ENCODE assay signal across 8 mouse cellular contexts in the genomic region with DNA sequence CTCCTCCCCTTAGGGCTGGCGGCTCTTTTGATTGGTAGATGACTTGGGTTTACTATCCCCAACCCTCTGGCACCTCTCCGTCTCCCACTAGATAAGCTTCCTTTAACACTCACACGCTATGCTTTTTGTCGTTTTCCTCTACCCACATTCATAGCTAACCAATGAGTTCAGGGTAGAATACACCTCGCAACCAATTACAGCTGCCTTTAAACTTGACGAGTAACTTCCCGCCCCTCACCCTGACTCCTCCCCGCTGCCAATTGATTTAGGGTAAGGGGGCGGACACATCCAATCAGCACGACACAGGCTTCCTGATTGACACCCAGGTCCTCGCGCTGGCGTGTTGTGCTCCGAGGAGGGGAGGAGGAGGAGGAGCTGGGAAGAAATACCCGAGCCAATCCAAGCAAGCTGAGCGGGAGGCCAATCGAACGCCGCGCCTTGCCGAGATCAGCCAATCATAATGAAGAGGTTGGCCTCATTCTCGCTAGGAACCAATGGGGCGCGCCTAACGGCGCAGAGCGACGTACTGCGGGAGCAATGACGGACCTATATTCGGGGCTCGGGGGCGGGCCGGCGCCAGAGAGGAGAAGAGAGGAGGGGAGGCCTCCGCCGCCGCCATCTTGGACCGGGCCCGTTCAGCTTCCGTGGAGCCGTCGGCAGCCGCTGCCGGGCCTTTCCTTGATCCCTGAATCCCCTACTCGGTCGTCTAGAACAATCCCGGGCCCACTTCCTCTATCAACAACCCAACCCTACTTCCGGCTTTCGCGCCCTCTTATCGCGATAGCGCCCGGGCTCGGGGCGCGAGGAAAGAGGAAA. TPM values are rescaled to one million over a fixed set of nuclear protein-coding genes. Genes with fewer than 3 reads are reported as not detected.
DNase-seq lines count a peak whose midpoint lies in the region; ATAC-seq lines count a peak whose summit lies in the region.

A gene (plus strand): TSS at position 597 of the 816 bp plus-strand sequence.

- no peaks in the 10 kb centered on the region for H3K27me3 ChIP-seq in intestine, embryonic 14.5 days (replicated peaks; ENCODE audit: control insufficient read depth, insufficient read depth, low read length)

- H3K36me3 ChIP-seq in intestine, embryonic 14.5 days (ENCODE audit: control insufficient read depth, insufficient read depth, low read length): peaks cover 27% of the 10 kb centered on the region

- H3K4me1 ChIP-seq in intestine, embryonic 14.5 days (replicated peaks; ENCODE audit: control insufficient read depth, insufficient read depth, low read length): peaks cover 29% of the 10 kb centered on the region

- WGBS in intestine, embryonic 14.5 days: under 1% methylated on average over 50 of the region's 58 CpGs

- peak within 1 kb of the TSS; percentile 97 for H3K9ac ChIP-seq in intestine, embryonic 14.5 days (ENCODE audit: low read length)

- DNase-seq in adrenal gland, adult 18-20 months (ENCODE audit: low spot score in 2 of 2): peak; percentile 90 to 92
- DNase-seq in embryo, embryonic 11 days: peak; percentile 98
- peak; percentile 100 for DNase-seq in gastrocnemius, postnatal 25 days
- peak; percentile 95 for DNase-seq in intestine, embryonic 14.5 days (ENCODE audit: low spot score)
- DNase-seq in left cerebral cortex, postnatal 14 days (ENCODE audit: low spot score in 2 of 2): peak; percentile 99 to 100
- peak; percentile 99 for DNase-seq in mesoderm, embryonic 11.5 days (ENCODE audit: low read depth, low spot score)
- peak; percentile 100 for DNase-seq in right cerebral cortex, postnatal 36 days (ENCODE audit: low spot score in 2 of 2)
- peak; percentile 100 for DNase-seq in yolk sac, embryonic 10.5 days (ENCODE audit: low spot score)

- H3K4me3 ChIP-seq in intestine, embryonic 14.5 days (ENCODE audit: low read depth, low read length): peak within 1 kb of the TSS; percentile 88

- H3K4me2 ChIP-seq in intestine, embryonic 14.5 days (ENCODE audit: low read length): peak within 1 kb of the TSS; percentile 88

- H3K27ac ChIP-seq in intestine, embryonic 14.5 days (ENCODE audit: low read depth): peak within 1 kb of the TSS; percentile 98

- H3K9me3 ChIP-seq in intestine, embryonic 14.5 days (ENCODE audit: control insufficient read depth, low read length): no peaks in the 10 kb centered on the region

- peak; percentile 99 for ATAC-seq in intestine, embryonic 14.5 days (replicated peaks; ENCODE audit: low FRiP score, low TSS enrichment, low read depth)

- intact Hi-C loops in left cerebral cortex, postnatal 14 days (cut with DNase I): loop anchor here (5.0 kb wide), 1 partner anchor 47 kb away; a partner anchor contains a TSS

RNA-seq across cellular contexts. Expression of the gene that starts here (rescaled TPM):
- total RNA-seq in adrenal gland, adult 18-20 months (2021): 10 to 100 TPM; 52.8 to 53.6 TPM
- total RNA-seq in gastrocnemius, postnatal 25 days (2021): 10 to 100 TPM; 17.1 to 17.4 TPM
- 65.7 and 71.7 TPM in 2 replicates for polyA plus RNA-seq in intestine, embryonic 14.5 days (2014; fragmentation: Nextera tagmentation; extraction: Ambion mirVana)
- total RNA-seq in left cerebral cortex, postnatal 14 days (2021): 10 to 100 TPM; 49.7 to 55.9 TPM

Comparison
In these comparisons a context has a peak if more than half of its experiments do, and no peak if none do; other contexts are left out.
1. Peak in every context shown above with its lines: DNase-seq, ATAC-seq, H3K4me3 ChIP-seq and H3K27ac ChIP-seq.